9 mouse cellular contexts compared by ENCODE assay signal in the genomic region with DNA sequence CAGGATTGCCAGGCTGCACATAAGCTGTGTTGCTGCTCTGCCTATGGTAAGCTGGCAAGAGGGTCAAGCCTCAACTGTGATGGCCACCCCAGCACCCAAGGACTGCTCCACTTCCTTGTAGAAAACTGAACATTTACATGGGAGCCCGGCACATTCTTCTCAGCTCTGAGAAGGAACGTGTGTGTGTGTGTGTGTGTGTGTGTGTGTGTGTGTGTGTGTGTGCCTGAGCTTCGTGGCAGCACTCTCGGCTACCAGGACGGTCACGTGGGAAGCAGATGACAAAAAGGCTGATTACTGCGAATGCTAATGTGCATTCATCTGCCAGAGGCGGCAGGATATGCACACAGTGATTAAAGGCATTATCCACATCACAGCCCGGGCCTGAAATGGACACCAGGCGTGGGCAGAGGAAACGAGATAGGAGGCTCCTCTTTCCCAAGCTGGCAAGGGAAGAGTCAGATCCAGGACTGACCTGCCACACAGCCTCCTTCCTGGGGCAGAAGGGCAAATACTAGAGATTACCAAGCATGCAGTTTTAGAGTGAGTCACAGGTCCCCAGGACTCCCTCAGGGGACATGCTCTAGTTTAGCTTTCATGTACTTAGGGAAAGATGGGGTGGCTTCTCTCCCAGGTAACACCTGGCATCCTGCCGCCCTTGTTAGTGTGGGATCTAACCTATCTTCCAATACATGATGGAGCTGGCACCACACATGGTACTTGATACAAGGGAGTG.
DNase-seq lines count a peak whose midpoint lies in the region; ATAC-seq and TF ChIP-seq lines count a peak whose summit lies in the region.
"Had no signal": no experiment of that assay in that cellular context is flagged by ENCODE, and none has a peak within 500 bp of the region (broad histone marks: within the 10 kb centered on the region; RNA-seq: fewer than 3 reads in every experiment).

No protein-coding gene starts in this region.

- no peaks in the 10 kb centered on the region for H3K27me3 ChIP-seq in forebrain, embryonic 10.5 days (ENCODE audit: poor library complexity, severe bottlenecking)
- H3K27me3 ChIP-seq in hindbrain, embryonic 11.5 days (ENCODE audit: control insufficient read depth, insufficient read depth, low read length), result no peaks in the 10 kb centered on the region
- H3K27me3 ChIP-seq in midbrain, postnatal 0 days (ENCODE audit: insufficient read depth, low read length), result no peaks in the 10 kb centered on the region

- DNase-seq in adrenal gland, postnatal 10 days, result peak; percentile 16
- no peak for DNase-seq in forebrain, embryonic 10.5 days (ENCODE audit: extremely low spot score, low spot score)
- DNase-seq in hindbrain, embryonic 11.5 days (ENCODE audit: low spot score), result peak; percentile 50
- peak; percentile 82 for DNase-seq in layer of hippocampus, adult 9-11 months
- peak; percentile 85 for DNase-seq in midbrain, postnatal 0 days (ENCODE audit: low spot score)
- no peak for DNase-seq in urinary bladder, postnatal 4 days (ENCODE audit: low spot score in 2 of 2)
- DNase-seq in ovary, postnatal 10 days (ENCODE audit: low spot score), result no peak

- no peak overlapping the region for H3K9ac ChIP-seq in hindbrain, embryonic 11.5 days (ENCODE audit: low read depth, low read length)
- H3K9ac ChIP-seq in midbrain, postnatal 0 days (replicated peaks; ENCODE audit: low read length, poor library complexity, severe bottlenecking), result no peak overlapping the region
- H3K9ac ChIP-seq: liver, embryonic 14.5 days had no signal

- H3K4me3 ChIP-seq in forebrain, embryonic 10.5 days, result no peak overlapping the region
- no peak overlapping the region for H3K4me3 ChIP-seq in hindbrain, embryonic 11.5 days (ENCODE audit: low read depth, low read length)
- H3K4me3 ChIP-seq in midbrain, postnatal 0 days (ENCODE audit: low read depth, low read length), result no peak overlapping the region

- no peaks in the 10 kb centered on the region for H3K36me3 ChIP-seq in forebrain, embryonic 10.5 days (replicated peaks)
- H3K36me3 ChIP-seq in hindbrain, embryonic 11.5 days (ENCODE audit: control insufficient read depth, insufficient read depth, low read length), result no peaks in the 10 kb centered on the region
- H3K36me3 ChIP-seq in midbrain, postnatal 0 days (ENCODE audit: insufficient read depth, low read length), result no peaks in the 10 kb centered on the region

- WGBS in forebrain, embryonic 10.5 days, result 65% methylated on average over 12 of the region's 12 CpGs
- WGBS in hindbrain, embryonic 11.5 days, result 53% methylated on average over 12 of the region's 12 CpGs
- WGBS in midbrain, postnatal 0 days, result 20% methylated on average over 12 of the region's 12 CpGs

- TF ChIP-seq CTCF in midbrain, postnatal 0 days (IDR thresholded peaks at IDR 0.05), result peak; percentile 42

- peak overlapping the region; percentile 40; the same call in 1 of the 2 replicates for H3K27ac ChIP-seq in forebrain, embryonic 10.5 days
- no peak overlapping the region for H3K27ac ChIP-seq in hindbrain, embryonic 11.5 days (ENCODE audit: low read depth, low read length)
- H3K27ac ChIP-seq in midbrain, postnatal 0 days (ENCODE audit: low read depth, low read length), result peak overlapping the region; percentile 64
- H3K27ac ChIP-seq: liver, embryonic 14.5 days had no signal

- peaks cover 26% of the 10 kb centered on the region for H3K4me1 ChIP-seq in forebrain, embryonic 10.5 days
- no peaks in the 10 kb centered on the region for H3K4me1 ChIP-seq in hindbrain, embryonic 11.5 days (replicated peaks; ENCODE audit: control insufficient read depth, insufficient read depth, low read length)
- peaks cover 9% of the 10 kb centered on the region; the same call in 1 of the 2 replicates for H3K4me1 ChIP-seq in midbrain, postnatal 0 days (ENCODE audit: insufficient read depth, low read length)

- H3K9me3 ChIP-seq in forebrain, embryonic 10.5 days, result no peaks in the 10 kb centered on the region
- H3K9me3 ChIP-seq in hindbrain, embryonic 11.5 days (ENCODE audit: control insufficient read depth, low read length), result no peaks in the 10 kb centered on the region
- H3K9me3 ChIP-seq in midbrain, postnatal 0 days (ENCODE audit: low read length), result no peaks in the 10 kb centered on the region

- H3K4me2 ChIP-seq in hindbrain, embryonic 11.5 days (replicated peaks; ENCODE audit: low read depth, low read length), result no peak overlapping the region
- no peak overlapping the region for H3K4me2 ChIP-seq in midbrain, postnatal 0 days (ENCODE audit: low read depth, low read length, poor library complexity, severe bottlenecking)

- peak; percentile 71 for ATAC-seq in hindbrain, embryonic 11.5 days (ENCODE audit: low FRiP score)
- peak; percentile 71 for ATAC-seq in midbrain, postnatal 0 days (ENCODE audit: low FRiP score)
- ATAC-seq in activated CD4-positive, CD25-positive, alpha-beta regulatory T cell, adult 4 months, result no peak

Comparison
In these comparisons a context has a peak if more than half of its experiments do, and no peak if none do; other contexts are left out.
1. DNase-seq: peak in adrenal gland, postnatal 10 days (single experiment), hindbrain, embryonic 11.5 days (single experiment), layer of hippocampus, adult 9-11 months (single experiment) and midbrain, postnatal 0 days (single experiment); none in forebrain, embryonic 10.5 days (single experiment), urinary bladder, postnatal 4 days (0 of 2) and ovary, postnatal 10 days (single experiment).